Mouse (Mus musculus): ENCODE data around the gene Slc43a3.

DNA sequence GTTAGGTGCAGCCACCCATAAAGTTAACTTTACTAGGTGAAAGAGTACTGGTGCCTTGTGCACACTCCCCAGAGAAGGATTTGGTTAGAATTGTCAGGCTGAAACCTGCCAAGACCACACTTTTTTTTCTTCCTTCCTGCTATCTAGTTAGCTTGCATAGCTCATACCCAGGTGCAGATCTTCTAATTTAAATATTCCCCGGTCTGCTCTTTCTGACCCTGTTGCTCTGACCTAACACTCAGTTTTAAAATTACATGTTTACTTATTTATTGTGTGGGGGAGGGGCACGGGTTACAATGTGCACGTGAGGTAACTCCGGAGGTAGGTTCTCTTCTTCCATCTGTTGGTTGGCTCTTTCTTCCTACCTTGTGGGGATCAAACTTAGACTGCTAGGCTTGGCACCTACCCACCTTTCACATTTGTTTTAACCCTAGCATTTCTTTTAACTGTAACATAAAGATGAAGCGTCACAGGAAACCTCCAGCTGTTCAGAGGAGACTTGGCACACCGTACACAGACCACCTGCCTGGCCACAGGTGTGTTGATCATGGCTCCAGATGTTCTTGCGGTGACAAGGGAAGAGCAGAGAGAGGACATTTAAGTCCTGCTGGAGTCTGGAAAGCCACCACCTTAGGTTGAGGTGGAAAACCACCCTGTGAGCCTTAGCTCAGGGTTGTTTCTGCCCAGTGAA, 27.9 kb downstream of the Slc43a3 start:
- no peak for TF ChIP-seq CTCF (IDR thresholded peaks at IDR 0.05; ENCODE audit: extremely low read depth, insufficient read depth, insufficient read length, insufficient replicate concordance)
- TF ChIP-seq POLR2A (IDR thresholded peaks at IDR 0.05; ENCODE audit: low read depth, low read length) = no peak

All from spleen, adult 2 months (tissue).